Mouse (Mus musculus): ENCODE measurements around the gene Klhl10. TPM values are rescaled to one million over a fixed set of nuclear protein-coding genes. Genes with fewer than 3 reads are reported as not detected.

Klhl10 gene
- 0.56 and 0.88 TPM in 2 replicates for polyA plus RNA-seq (2015; fragmentation: Nextera tagmentation; extraction: Ambion mirVana)

DNA sequence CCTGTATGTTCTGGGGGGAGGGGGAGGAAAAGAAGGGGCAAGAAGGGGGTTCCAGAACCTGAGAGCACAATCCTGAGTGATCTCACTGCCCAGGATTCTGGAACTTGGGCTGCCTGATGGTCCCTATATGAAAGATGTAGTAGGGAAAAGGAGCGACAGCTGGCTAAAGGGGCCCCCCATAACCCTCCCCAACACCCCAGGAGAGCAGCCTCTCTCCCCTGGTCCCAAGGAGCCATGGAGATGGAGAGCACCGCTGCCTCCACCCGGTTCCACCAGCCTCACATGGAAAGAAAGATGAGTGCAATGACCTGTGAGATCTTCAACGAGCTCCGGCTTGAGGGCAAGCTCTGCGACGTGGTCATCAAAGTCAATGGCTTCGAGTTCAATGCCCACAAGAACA lies at the start of gene Klhl10, which contains the start of gene Nt5c3b:
TSS of gene Klhl10 (plus strand) at position 121 of the 400 bp plus-strand sequence.
TSS of gene Nt5c3b (minus strand) at position 12 of the 400 bp plus-strand sequence.
- peak within 1 kb of the TSS; percentile 79 for H3K4me3 ChIP-seq
- no peaks in the 10 kb centered on the region for H3K9me3 ChIP-seq
- peak within 1 kb of the TSS; percentile 77 for H3K9ac ChIP-seq
- WGBS: 79% methylated on average over 8 of the region's 8 CpGs
- peaks cover 14% of the 10 kb centered on the region for H3K4me1 ChIP-seq
- H3K4me2 ChIP-seq: peak within 1 kb of the TSS; percentile 78
- no peaks in the 10 kb centered on the region for H3K27me3 ChIP-seq
- H3K36me3 ChIP-seq: peaks cover 9% of the 10 kb centered on the region
- ATAC-seq (ENCODE audit: borderline replicate concordance, extremely low read depth, low FRiP score, low TSS enrichment): no peak
- H3K27ac ChIP-seq: peak within 1 kb of the TSS; percentile 62

GRCm38 (mm10) chr11:100392958-100393357 lies 48.8 kb upstream of the Klhl10 start:
- peaks cover 92% of the 10 kb centered on the region for H3K4me1 ChIP-seq
- no peak overlapping the region; the same call in 1 of the 2 replicates for H3K27ac ChIP-seq
- no peak overlapping the region for H3K4me3 ChIP-seq
- H3K9me3 ChIP-seq: no peaks in the 10 kb centered on the region
- no peaks in the 10 kb centered on the region for H3K27me3 ChIP-seq
- 73% methylated on average over 5 of the region's 5 CpGs for WGBS
- H3K9ac ChIP-seq: no peak overlapping the region
- H3K36me3 ChIP-seq: no peaks in the 10 kb centered on the region
- ATAC-seq (ENCODE audit: borderline replicate concordance, extremely low read depth, low FRiP score, low TSS enrichment): no peak
- no peak overlapping the region for H3K4me2 ChIP-seq

- H3K36me3 ChIP-seq: no peaks in the 10 kb centered on the region
- H3K9me3 ChIP-seq: no peaks in the 10 kb centered on the region
- no peak overlapping the region for H3K4me2 ChIP-seq
- H3K27ac ChIP-seq: no peak overlapping the region
- H3K4me1 ChIP-seq: peaks cover 91% of the 10 kb centered on the region
- no peaks in the 10 kb centered on the region for H3K27me3 ChIP-seq
- ATAC-seq (ENCODE audit: borderline replicate concordance, extremely low read depth, low FRiP score, low TSS enrichment): no peak
- H3K4me3 ChIP-seq: no peak overlapping the region
- no peak overlapping the region for H3K9ac ChIP-seq
- 47% methylated on average over 7 of the region's 7 CpGs for WGBS
Measured at GRCm38 (mm10) chr11:100393733-100394132, 48.0 kb upstream of the Klhl10 start.

GRCm38 (mm10) chr11:100394353-100395074 lies 47.2 kb upstream of the Klhl10 start:
- no peaks in the 10 kb centered on the region for H3K27me3 ChIP-seq
- H3K36me3 ChIP-seq: no peaks in the 10 kb centered on the region
- no peak for ATAC-seq (ENCODE audit: borderline replicate concordance, extremely low read depth, low FRiP score, low TSS enrichment)
- 42% methylated on average over 5 of the region's 5 CpGs for WGBS
- H3K9me3 ChIP-seq: no peaks in the 10 kb centered on the region
- peak overlapping the region; percentile 68 for H3K4me2 ChIP-seq
- H3K4me1 ChIP-seq: peaks cover 87% of the 10 kb centered on the region
- peak overlapping the region; percentile 87 for H3K4me3 ChIP-seq
- H3K27ac ChIP-seq: peak overlapping the region; percentile 95
- H3K9ac ChIP-seq: peak overlapping the region; percentile 22; the same call in 1 of the 2 replicates

DNA sequence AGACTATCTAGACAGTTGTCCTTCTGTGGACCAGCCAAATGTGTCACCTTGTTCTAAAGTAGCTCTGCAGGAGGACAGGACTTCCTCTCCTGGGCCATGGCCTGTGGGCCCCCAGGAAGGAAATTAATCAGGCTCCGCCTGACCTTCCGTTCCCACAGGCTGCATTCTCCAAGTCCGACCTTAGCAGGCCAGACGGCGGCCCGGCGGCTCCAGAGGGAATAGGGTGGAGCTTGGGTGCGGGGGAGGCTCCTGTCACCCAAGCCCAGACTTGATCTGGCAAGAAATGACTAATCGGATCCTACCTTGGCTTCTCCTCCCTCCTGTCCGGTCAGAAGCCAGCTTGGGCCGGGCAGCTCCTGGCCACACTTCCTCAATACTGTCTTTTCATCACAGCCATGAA lies 46.5 kb upstream of the Klhl10 start:
- H3K27ac ChIP-seq: peak overlapping the region; percentile 95
- no peaks in the 10 kb centered on the region for H3K27me3 ChIP-seq
- no peaks in the 10 kb centered on the region for H3K36me3 ChIP-seq
- WGBS: 19% methylated on average over 11 of the region's 11 CpGs
- no peak for ATAC-seq (ENCODE audit: borderline replicate concordance, extremely low read depth, low FRiP score, low TSS enrichment)
- peaks cover 85% of the 10 kb centered on the region for H3K4me1 ChIP-seq
- H3K4me3 ChIP-seq: peak overlapping the region; percentile 87
- H3K9ac ChIP-seq: peak overlapping the region; percentile 22; the same call in 1 of the 2 replicates
- peak overlapping the region; percentile 68 for H3K4me2 ChIP-seq
- H3K9me3 ChIP-seq: no peaks in the 10 kb centered on the region

DNA sequence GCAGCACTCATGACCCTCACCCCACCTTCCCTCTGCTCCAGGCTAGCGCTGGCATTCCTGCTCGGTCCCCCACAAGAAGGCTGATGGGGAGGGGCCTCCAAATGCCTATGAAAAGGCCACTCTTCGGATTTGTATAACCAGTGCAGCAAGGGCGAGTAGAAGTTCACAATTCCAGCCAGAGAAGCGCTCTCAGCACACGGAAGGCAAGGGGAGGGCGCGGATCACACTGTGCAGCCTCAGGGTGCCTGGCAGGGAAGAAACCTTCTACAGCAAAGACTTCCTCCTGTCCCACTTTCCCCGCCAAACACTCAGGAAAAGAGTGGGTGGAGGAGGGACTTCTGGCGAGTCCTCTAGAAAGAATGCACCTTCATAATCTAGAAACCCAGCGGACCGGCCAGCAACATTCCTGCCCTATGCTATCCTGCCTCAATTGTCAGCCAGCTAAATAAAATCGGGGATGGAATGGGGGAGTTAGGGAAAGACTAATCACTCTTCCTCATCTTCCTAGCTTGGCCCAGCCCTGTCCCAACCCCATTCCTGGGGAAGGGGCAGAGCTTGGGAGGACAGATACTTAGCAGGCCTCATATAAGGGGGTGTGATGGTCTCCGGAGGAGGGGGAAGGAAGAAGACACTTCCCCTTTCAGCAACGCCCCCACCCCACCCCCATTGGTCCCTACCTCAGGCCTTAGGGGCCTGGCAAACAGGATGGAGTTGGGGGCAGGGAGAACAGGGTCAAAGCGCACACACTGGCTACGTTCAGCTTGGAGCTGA lies 45.7 kb upstream of the Klhl10 start:
- WGBS: 25% methylated on average over 17 of the region's 17 CpGs
- Histone ChIP-seq H3K9ac (peak overlapping the region; percentile 28), H3K27me3 (no peaks in the 10 kb centered on the region), H3K36me3 (no peaks in the 10 kb centered on the region), H3K9me3 (no peaks in the 10 kb centered on the region), H3K27ac (peak overlapping the region; percentile 95), H3K4me3 (peak overlapping the region; percentile 87), H3K4me2 (peak overlapping the region; percentile 68), H3K4me1 (peaks cover 78% of the 10 kb centered on the region)
- no peak for ATAC-seq (ENCODE audit: borderline replicate concordance, extremely low read depth, low FRiP score, low TSS enrichment)

GRCm38 (mm10) chr11:100396886-100397599 lies 44.7 kb upstream of the Klhl10 start:
- Histone ChIP-seq H3K27ac (peak overlapping the region; percentile 95), H3K4me1 (peaks cover 71% of the 10 kb centered on the region), H3K4me3 (peak overlapping the region; percentile 87), H3K9ac (peak overlapping the region; percentile 83), H3K9me3 (no peaks in the 10 kb centered on the region), H3K36me3 (no peaks in the 10 kb centered on the region), H3K4me2 (peak overlapping the region; percentile 68), H3K27me3 (no peaks in the 10 kb centered on the region)
- WGBS: 2% methylated on average over 42 of the region's 42 CpGs
- peak; percentile 24; the same call in 1 of the 2 replicates for ATAC-seq (ENCODE audit: borderline replicate concordance, extremely low read depth, low FRiP score, low TSS enrichment)

- Histone ChIP-seq H3K36me3 (no peaks in the 10 kb centered on the region), H3K4me3 (peak within 1 kb of the TSS; percentile 87), H3K4me1 (peaks cover 71% of the 10 kb centered on the region), H3K9me3 (no peaks in the 10 kb centered on the region), H3K4me2 (peak within 1 kb of the TSS; percentile 68), H3K9ac (peak within 1 kb of the TSS; percentile 83), H3K27me3 (no peaks in the 10 kb centered on the region), H3K27ac (peak within 1 kb of the TSS; percentile 95)
- ATAC-seq (ENCODE audit: borderline replicate concordance, extremely low read depth, low FRiP score, low TSS enrichment): peak; percentile 98
- 2% methylated on average over 37 of the region's 37 CpGs for whole genome bisulfite sequencing
Measured at GRCm38 (mm10) chr11:100397600-100398389, 43.9 kb upstream of the Klhl10 start, which contains the start of gene Jup. Jup (minus strand) TSS chr11:100397763.

- peak overlapping the region; percentile 87; the same call in 1 of the 2 replicates for H3K4me3 ChIP-seq
- 89% methylated on average over 7 of the region's 7 CpGs for WGBS
- no peak for ATAC-seq (ENCODE audit: borderline replicate concordance, extremely low read depth, low FRiP score, low TSS enrichment)
- H3K4me1 ChIP-seq: peaks cover 71% of the 10 kb centered on the region
- no peak overlapping the region for H3K9ac ChIP-seq
- H3K36me3 ChIP-seq: no peaks in the 10 kb centered on the region
- H3K4me2 ChIP-seq: no peak overlapping the region
- H3K9me3 ChIP-seq: no peaks in the 10 kb centered on the region
- peak overlapping the region; percentile 62 for H3K27ac ChIP-seq
- no peaks in the 10 kb centered on the region for H3K27me3 ChIP-seq
Measured at GRCm38 (mm10) chr11:100398517-100398916, 43.2 kb upstream of the Klhl10 start.

GRCm38 (mm10) chr11:100399320-100399719 lies 42.4 kb upstream of the Klhl10 start:
- Histone ChIP-seq H3K4me2 (peak overlapping the region; percentile 12; the same call in 1 of the 2 replicates), H3K9ac (no peak overlapping the region), H3K27me3 (no peaks in the 10 kb centered on the region), H3K4me1 (peaks cover 71% of the 10 kb centered on the region), H3K36me3 (no peaks in the 10 kb centered on the region), H3K9me3 (no peaks in the 10 kb centered on the region), H3K4me3 (no peak overlapping the region), H3K27ac (0 out of 2 replicates have a peak overlapping the region, but pooled peaks have one; percentile 42)
- 67% methylated on average over 9 of the region's 9 CpGs for WGBS
- ATAC-seq (ENCODE audit: borderline replicate concordance, extremely low read depth, low FRiP score, low TSS enrichment): no peak
